Mouse (Mus musculus) gastrocnemius, postnatal 25 days (tissue): ENCODE measurements around the gene Zbtb20. TPM values are rescaled to one million over a fixed set of nuclear protein-coding genes. Genes with fewer than 3 reads are reported as not detected.
"Not testable (repeated sequence)": the region's sequence is repeated elsewhere in the genome, so short reads cannot be mapped to it uniquely, and the experiment has no call there.

Experiments used
- DNase-seq: peaks from one replicate; pipeline ENCODE4 v3.0.0; 2022
- total RNA-seq, 2 experiments: library from RNA; stranded (reverse); gene quantifications; 1 replicate in 1 of 2; 2 replicates in 1 of 2; pipeline ENCODE4 v1.2.3; 2021

Zbtb20 gene
- total RNA-seq, 2 experiments from 2014 or later: 86.5 to 93.4 TPM

- peak; percentile 70 for DNase-seq
Observed at GRCm38 (mm10) chr16:42910716-42911115, 35.0 kb downstream of the Zbtb20 start.

- no peak for DNase-seq
Observed at GRCm38 (mm10) chr16:42911326-42911725, 35.6 kb downstream of the Zbtb20 start.

- no peak for DNase-seq
Observed at GRCm38 (mm10) chr16:42911815-42912214, 36.1 kb downstream of the Zbtb20 start.

- DNase-seq: no peak
Observed at GRCm38 (mm10) chr16:42913291-42913690, 37.6 kb downstream of the Zbtb20 start.

- no peak for DNase-seq
Observed at GRCm38 (mm10) chr16:42914457-42915085, 38.9 kb downstream of the Zbtb20 start.

- DNase-seq: no peak
Observed at GRCm38 (mm10) chr16:42919992-42920760, 44.5 kb downstream of the Zbtb20 start.

- DNase-seq: no peak
Observed at GRCm38 (mm10) chr16:42921436-42921835, 45.8 kb downstream of the Zbtb20 start.

- no peak for DNase-seq
Observed at GRCm38 (mm10) chr16:42938211-42938610, 62.5 kb downstream of the Zbtb20 start.

- no peak for DNase-seq
Observed at GRCm38 (mm10) chr16:42947016-42947415, 71.3 kb downstream of the Zbtb20 start.

GRCm38 (mm10) chr16:42955401-42955800 is 79.7 kb downstream of the Zbtb20 start:
- not testable (repeated sequence) for DNase-seq

- DNase-seq: no peak
Observed at GRCm38 (mm10) chr16:42972872-42973271, 97.2 kb downstream of the Zbtb20 start.

- DNase-seq: no peak
Observed at GRCm38 (mm10) chr16:42998896-42999295, 123.2 kb downstream of the Zbtb20 start.

GRCm38 (mm10) chr16:43026351-43026750 is 150.7 kb downstream of the Zbtb20 start:
- no peak for DNase-seq

GRCm38 (mm10) chr16:43029243-43029642 is 153.6 kb downstream of the Zbtb20 start:
- DNase-seq: no peak

- DNase-seq: no peak
Observed at GRCm38 (mm10) chr16:43035709-43036108, 160.0 kb downstream of the Zbtb20 start.

GRCm38 (mm10) chr16:43036510-43036909 is 160.8 kb downstream of the Zbtb20 start:
- no peak for DNase-seq

GRCm38 (mm10) chr16:43037320-43037719 is 161.6 kb downstream of the Zbtb20 start:
- DNase-seq: no peak

GRCm38 (mm10) chr16:43045611-43046010 is 169.9 kb downstream of the Zbtb20 start:
- DNase-seq: no peak

- DNase-seq: no peak
Observed at GRCm38 (mm10) chr16:43046686-43047085, 171.0 kb downstream of the Zbtb20 start.

- no peak for DNase-seq
Observed at GRCm38 (mm10) chr16:43069666-43070295, 194.1 kb downstream of the Zbtb20 start.

- no peak for DNase-seq
Observed at GRCm38 (mm10) chr16:43071875-43072274, 196.2 kb downstream of the Zbtb20 start.

- DNase-seq: no peak
Observed at GRCm38 (mm10) chr16:43072818-43073594, 197.3 kb downstream of the Zbtb20 start.
